Mouse (Mus musculus): ENCODE data around the gene C1qtnf9.

- TF ChIP-seq CTCF (conservative IDR thresholded peaks at IDR 0.05; ENCODE audit: insufficient read depth, insufficient read length, low read depth, low read length) (no peak), POLR2A (IDR thresholded peaks at IDR 0.05; ENCODE audit: low read depth, low read length) (no peak)
Observed at GRCm38 (mm10) chr14:60797596-60797995, 29.7 kb downstream of the C1qtnf9 start.
